Mouse (Mus musculus) heart, embryonic 15.5 days (tissue): ENCODE results near the gene Syt12. TPM values are rescaled to one million over a fixed set of nuclear protein-coding genes. Genes with fewer than 3 reads are reported as not detected.
"Not testable (repeated sequence)": the region's sequence is repeated elsewhere in the genome, so short reads cannot be mapped to it uniquely, and the experiment has no call there.

Experiments
- ATAC-seq: fragments of 200-750 bp; cut with Nextera tagmentation; replicated peaks from 2 replicates; pipeline ENCODE4 v1.8.0; 2017; ENCODE audit warnings: low read depth, moderate TSS enrichment; ENCODE audit not compliant: insufficient number of reproducible peaks, insufficient read depth, low FRiP score
- H3K27ac ChIP-seq: fragments of 300-500 bp; sonication (generic); 2 replicates; pipeline ENCODE4 v1.5.1; 2015; ENCODE audit warnings: mild to moderate bottlenecking, inconsistent platforms
- H3K27me3 ChIP-seq: fragments of 300-500 bp; sonication (generic); 2 replicates; pipeline ENCODE4 v1.6.1; 2015; ENCODE audit warnings: inconsistent platforms
- H3K36me3 ChIP-seq: fragments of 300-500 bp; sonication (generic); 2 replicates; pipeline ENCODE4 v1.6.1; 2015; ENCODE audit warnings: mild to moderate bottlenecking, inconsistent platforms
- H3K4me1 ChIP-seq: fragments of 300-500 bp; sonication (generic); replicated peaks from 2 replicates; pipeline ENCODE4 v1.6.1; 2015; ENCODE audit warnings: inconsistent platforms
- H3K4me2 ChIP-seq: fragments of 300-500 bp; sonication (generic); 2 replicates; pipeline ENCODE4 v1.6.1; 2015; ENCODE audit warnings: inconsistent platforms, mild to moderate bottlenecking, moderate library complexity
- H3K4me3 ChIP-seq: fragments of 300-500 bp; sonication (generic); 2 replicates; pipeline ENCODE4 v1.5.1; 2015; ENCODE audit warnings: mild to moderate bottlenecking, inconsistent platforms
- H3K9ac ChIP-seq: fragments of 300-500 bp; sonication (generic); 2 replicates; pipeline ENCODE4 v1.6.1; 2015; ENCODE audit warnings: mild to moderate bottlenecking, inconsistent platforms
- H3K9me3 ChIP-seq: fragments of 300-500 bp; sonication (generic); replicated peaks from 2 replicates; pipeline ENCODE4 v1.6.1; 2016; ENCODE audit warnings: inconsistent platforms
- WGBS: fragments of 180-500 bp; shearing (Covaris S2); methylation state at CpG from one replicate; pipeline ENCODE4 v1.1.7; 2015; ENCODE audit warnings: mixed read lengths; 5-methylcytosine and 5-hydroxymethylcytosine counted together
- polyA plus RNA-seq: library from polyadenylated mRNA; unstranded; fragments of >200 nt; fragmentation: Nextera tagmentation; extraction: Ambion mirVana; gene quantifications from 2 replicates; pipeline ENCODE4 v1.2.1, GENCODE M21; 2015

The Syt12 gene
- polyA plus RNA-seq, 1 experiment from 2014 or later, result 0.68 TPM

DNA sequence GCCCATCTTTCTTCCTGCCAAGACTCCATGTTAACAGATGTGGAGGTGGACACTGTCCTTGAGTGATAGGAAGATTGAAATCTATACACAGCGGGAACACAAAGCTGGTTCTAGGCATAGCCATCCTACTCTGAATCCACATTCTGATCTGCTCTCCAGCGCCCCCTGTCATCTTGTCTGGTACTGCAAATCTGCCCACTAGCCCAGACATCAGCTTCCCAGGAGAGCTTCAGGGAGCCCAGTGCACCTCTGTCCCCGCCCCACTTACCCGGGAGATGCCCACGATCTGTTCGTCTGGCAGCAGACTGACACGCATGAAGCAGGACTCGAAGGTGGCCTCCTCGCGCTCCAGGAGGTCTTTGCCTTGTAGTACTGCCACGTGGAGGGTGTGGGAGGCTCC, 21.0 kb downstream of the Syt12 start:
- Histone ChIP-seq H3K4me1 (peaks cover 7% of the 10 kb centered on the region; the same call in 1 of the 2 replicates), H3K9ac (no peak overlapping the region), H3K4me3 (no peak overlapping the region), H3K27ac (no peak overlapping the region), H3K4me2 (no peak overlapping the region), H3K27me3 (0 out of 2 replicates have a peak, but pooled peaks cover 7% of the 10 kb centered on the region), H3K36me3 (no peaks in the 10 kb centered on the region), H3K9me3 (no peaks in the 10 kb centered on the region)
- WGBS, result 14% methylated on average over 11 of the region's 11 CpGs
- no peak for ATAC-seq

DNA sequence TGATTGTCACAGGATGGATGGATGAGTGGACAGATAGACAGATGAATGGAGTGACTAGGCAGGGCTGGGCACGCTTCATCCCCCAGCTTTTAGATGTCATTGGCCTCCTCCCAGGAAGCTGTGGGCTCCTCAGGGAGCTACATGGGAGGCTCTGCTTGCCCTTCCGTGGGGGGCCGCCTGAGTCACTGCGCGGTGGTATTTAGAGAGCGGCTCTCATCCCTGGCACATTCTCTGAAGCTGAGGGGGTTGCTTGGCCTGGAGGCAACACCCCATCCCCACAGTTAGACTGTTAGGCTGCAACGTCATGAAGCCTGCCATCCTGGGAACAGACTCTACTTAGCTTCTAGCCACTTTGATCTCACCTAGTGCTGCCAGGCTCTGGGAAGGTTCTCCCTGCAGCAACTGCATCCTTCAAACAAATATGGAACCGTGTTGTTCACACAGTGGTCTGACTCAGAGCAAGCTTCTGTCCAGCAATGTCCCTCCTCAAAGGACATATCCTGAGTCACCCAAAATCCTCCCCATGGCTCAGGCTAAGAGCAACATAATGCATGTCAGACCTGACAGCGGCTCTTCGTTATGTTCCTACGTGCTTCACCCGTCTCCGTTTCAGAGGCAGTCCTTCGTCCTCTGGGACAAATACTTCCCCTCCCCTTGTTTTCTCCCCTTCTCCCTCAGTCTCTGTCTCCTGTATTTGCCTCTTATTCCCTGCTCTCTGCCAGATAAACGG, 22.0 kb downstream of the Syt12 start:
- Histone ChIP-seq H3K27me3 (0 out of 2 replicates have a peak, but pooled peaks cover 7% of the 10 kb centered on the region), H3K9ac (no peak overlapping the region), H3K36me3 (no peaks in the 10 kb centered on the region), H3K9me3 (no peaks in the 10 kb centered on the region), H3K4me3 (no peak overlapping the region), H3K4me1 (peaks cover 7% of the 10 kb centered on the region; the same call in 1 of the 2 replicates), H3K27ac (no peak overlapping the region), H3K4me2 (no peak overlapping the region)
- no peak for ATAC-seq
- WGBS, result 73% methylated on average over 15 of the region's 15 CpGs

DNA sequence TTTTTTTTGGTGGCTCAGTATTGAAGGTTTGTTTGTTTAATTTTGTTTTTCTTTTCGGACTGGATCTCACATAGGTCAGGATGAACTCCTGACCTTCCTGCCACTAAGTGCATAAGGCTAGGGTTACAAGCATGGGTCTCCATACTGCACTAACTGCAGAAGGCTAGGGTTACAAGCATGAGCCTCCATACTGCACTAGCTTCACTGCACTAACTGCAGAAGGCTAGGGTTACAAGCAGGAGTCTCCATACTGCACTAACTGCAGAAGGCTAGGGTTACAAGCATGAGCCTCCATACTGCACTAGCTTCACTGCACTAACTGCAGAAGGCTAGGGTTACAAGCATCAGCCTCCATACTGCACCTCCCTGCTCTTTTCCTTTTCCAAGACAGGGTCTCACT, 23.2 kb downstream of the Syt12 start:
- H3K4me2 ChIP-seq, H3K9me3 ChIP-seq, ATAC-seq, H3K9ac ChIP-seq, H3K27me3 ChIP-seq, H3K27ac ChIP-seq, H3K4me1 ChIP-seq, H3K4me3 ChIP-seq, H3K36me3 ChIP-seq: not testable (repeated sequence)
- WGBS, result 44% methylated on average over 1 of the region's 1 CpGs

DNA sequence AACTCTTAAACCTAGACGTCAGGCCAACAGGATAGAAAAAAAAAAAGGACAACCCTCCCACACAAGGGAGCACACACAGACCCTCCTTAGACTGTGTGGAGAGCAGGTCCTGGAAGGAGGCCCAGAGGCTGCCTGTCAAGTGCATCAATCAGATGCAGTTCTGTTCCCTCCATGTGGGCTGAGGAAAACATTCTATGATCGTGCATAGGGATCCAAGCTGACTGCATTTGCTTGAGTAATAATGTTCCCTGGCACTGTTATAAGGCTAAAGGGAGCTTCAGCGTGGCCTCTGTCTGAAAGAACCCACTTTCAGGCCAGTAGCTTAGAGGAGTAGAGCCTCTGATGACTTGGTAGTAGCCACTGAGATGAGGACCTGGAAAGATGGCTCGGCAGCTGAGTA, 24.7 kb downstream of the Syt12 start:
- WGBS, result 50% methylated on average over 4 of the region's 4 CpGs

DNA sequence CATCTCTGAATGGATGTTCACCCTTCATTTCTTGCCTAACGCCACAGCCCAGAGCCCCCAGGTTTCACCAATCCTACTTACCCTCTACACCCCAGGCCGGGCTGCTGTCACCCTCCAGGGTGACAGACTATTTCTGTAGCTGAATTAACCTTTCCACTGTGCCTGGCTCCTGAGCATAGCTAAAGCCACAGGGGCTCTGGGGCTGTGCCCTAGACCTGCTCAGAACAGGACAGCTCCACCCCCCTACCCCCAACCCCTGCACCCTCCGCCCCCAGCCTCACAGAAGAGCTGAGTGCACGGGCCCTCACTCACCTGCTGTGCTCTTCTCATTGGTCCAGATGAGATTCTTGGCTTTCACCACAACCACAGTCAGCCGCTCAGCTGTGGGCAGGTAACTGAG, 25.3 kb downstream of the Syt12 start:
- no peak overlapping the region for H3K9ac ChIP-seq
- WGBS, result 41% methylated on average over 5 of the region's 5 CpGs
- ATAC-seq, result no peak; the same call in 1 of the 2 replicates

More for the DNA sequence above, 24.7 kb downstream of the Syt12 start:
- H3K9me3 ChIP-seq, result no peaks in the 10 kb centered on the region
- H3K4me3 ChIP-seq, result no peak overlapping the region
- H3K27me3 ChIP-seq, result 0 out of 2 replicates have a peak, but pooled peaks cover 7% of the 10 kb centered on the region
- no peak overlapping the region for H3K4me2 ChIP-seq
- H3K36me3 ChIP-seq, result no peaks in the 10 kb centered on the region
- H3K4me1 ChIP-seq, result peaks cover 7% of the 10 kb centered on the region; the same call in 1 of the 2 replicates
- H3K9ac ChIP-seq, result no peak overlapping the region
- no peak overlapping the region for H3K27ac ChIP-seq
- ATAC-seq, result no peak

DNA sequence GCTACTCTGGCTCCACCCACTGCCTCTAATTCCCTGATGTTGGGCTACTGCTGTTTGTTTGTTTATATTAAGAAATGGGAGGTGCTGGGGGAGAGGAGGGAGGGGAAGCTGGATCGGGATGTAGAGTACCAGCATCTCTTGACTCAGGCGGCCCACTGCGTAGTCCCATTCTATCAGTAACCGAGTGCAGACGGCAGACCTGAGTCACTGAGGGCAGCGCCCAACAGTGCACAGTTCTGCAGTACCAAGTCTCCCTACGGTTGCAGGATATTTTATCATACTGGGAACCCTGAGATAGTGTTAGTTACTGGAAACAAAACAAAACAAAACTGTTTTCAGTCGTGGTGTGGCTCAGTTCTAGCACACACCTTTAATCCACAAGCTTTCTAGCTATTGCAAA, 26.1 kb downstream of the Syt12 start:
- H3K4me1 ChIP-seq, result 0 out of 2 replicates have a peak, but pooled peaks cover 2% of the 10 kb centered on the region
- no peak overlapping the region for H3K4me3 ChIP-seq
- no peak overlapping the region for H3K27ac ChIP-seq
- H3K9ac ChIP-seq, result no peak overlapping the region
- no peaks in the 10 kb centered on the region for H3K9me3 ChIP-seq
- no peak for ATAC-seq
- H3K4me2 ChIP-seq, result no peak overlapping the region
- 59% methylated on average over 8 of the region's 8 CpGs for WGBS
- H3K27me3 ChIP-seq, result no peaks in the 10 kb centered on the region
- H3K36me3 ChIP-seq, result no peaks in the 10 kb centered on the region

More for the DNA sequence above, 25.3 kb downstream of the Syt12 start:
- H3K4me3 ChIP-seq, result no peak overlapping the region
- no peaks in the 10 kb centered on the region for H3K9me3 ChIP-seq
- no peaks in the 10 kb centered on the region for H3K36me3 ChIP-seq
- H3K27ac ChIP-seq, result no peak overlapping the region
- H3K4me1 ChIP-seq, result peaks cover 7% of the 10 kb centered on the region; the same call in 1 of the 2 replicates
- no peak overlapping the region for H3K4me2 ChIP-seq
- H3K27me3 ChIP-seq, result 0 out of 2 replicates have a peak, but pooled peaks cover 7% of the 10 kb centered on the region

DNA sequence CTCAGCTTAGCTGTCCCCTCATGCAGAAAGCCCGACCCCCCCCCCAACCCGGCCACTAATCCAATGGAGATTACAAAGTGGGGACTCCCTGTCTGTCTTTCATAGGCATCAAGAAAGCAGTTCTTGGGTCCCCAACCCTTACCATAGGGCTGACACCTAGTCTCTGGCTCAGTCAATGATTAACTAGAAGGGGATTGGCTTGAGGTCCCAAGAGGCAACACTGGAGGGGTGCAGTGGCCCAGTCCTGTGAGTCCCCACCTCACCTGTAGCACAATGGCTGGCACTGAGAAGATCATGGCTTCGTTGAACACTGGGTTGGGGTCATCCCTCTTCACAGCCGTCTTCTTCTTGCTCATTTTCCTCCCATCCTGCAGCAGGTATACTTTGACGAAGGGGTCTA, 26.6 kb downstream of the Syt12 start:
- Histone ChIP-seq H3K4me3 (no peak overlapping the region), H3K9ac (no peak overlapping the region), H3K27ac (no peak overlapping the region), H3K36me3 (no peaks in the 10 kb centered on the region), H3K4me2 (no peak overlapping the region), H3K9me3 (no peaks in the 10 kb centered on the region), H3K27me3 (no peaks in the 10 kb centered on the region), H3K4me1 (0 out of 2 replicates have a peak, but pooled peaks cover 2% of the 10 kb centered on the region)
- no peak for ATAC-seq
- WGBS, result 67% methylated on average over 5 of the region's 5 CpGs

DNA sequence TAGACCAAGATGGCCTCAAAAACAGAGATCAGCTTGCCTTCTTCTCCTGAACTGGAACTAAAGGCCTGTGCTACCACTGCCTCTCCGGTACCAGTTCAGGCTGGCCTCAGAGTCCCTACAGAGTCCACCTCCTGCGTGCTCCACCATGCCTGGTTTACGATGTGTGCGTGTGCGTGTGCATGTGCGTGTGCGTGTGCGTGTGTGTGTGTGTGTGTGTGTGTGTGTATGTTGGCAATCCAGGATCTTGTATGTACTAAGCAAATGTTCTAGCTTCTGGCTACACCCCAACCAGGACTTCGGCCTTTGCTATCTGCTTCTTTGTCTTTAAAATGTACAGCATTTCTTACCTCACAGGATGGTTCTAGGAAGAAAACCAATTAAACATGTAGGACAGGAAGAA, 28.0 kb downstream of the Syt12 start:
- no peak for ATAC-seq
- 95% methylated on average over 9 of the region's 9 CpGs for WGBS
- no peaks in the 10 kb centered on the region for H3K27me3 ChIP-seq
- no peak overlapping the region for H3K27ac ChIP-seq
- no peak overlapping the region for H3K4me3 ChIP-seq
- H3K9me3 ChIP-seq, result no peaks in the 10 kb centered on the region
- H3K4me2 ChIP-seq, result no peak overlapping the region
- H3K4me1 ChIP-seq, result 0 out of 2 replicates have a peak, but pooled peaks cover 2% of the 10 kb centered on the region
- no peaks in the 10 kb centered on the region for H3K36me3 ChIP-seq
- no peak overlapping the region for H3K9ac ChIP-seq

DNA sequence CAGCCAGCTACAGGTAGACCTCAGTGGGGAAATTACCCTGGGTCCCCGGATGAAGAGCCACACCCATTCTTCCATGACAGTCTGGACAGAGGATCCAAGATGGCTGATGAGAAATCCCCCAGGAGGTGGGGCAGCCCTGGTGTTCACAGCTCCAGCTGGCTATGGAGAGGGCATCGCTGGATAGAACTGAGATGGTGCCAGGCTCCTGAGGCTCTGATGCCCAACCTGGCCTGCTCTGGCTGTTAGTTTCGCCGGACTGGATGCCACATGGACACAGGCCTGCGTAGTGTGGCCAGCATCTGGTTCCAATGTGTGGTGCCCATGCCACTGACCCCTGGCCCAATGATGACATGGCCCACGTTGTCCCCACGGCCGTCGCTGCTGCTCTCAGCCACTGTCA, 29.8 kb downstream of the Syt12 start:
- peaks cover 2% of the 10 kb centered on the region; the same call in 1 of the 2 replicates for H3K4me1 ChIP-seq
- H3K27me3 ChIP-seq, result no peaks in the 10 kb centered on the region
- no peak overlapping the region for H3K27ac ChIP-seq
- H3K9ac ChIP-seq, result no peak overlapping the region
- no peak overlapping the region for H3K4me3 ChIP-seq
- H3K9me3 ChIP-seq, result no peaks in the 10 kb centered on the region
- ATAC-seq, result no peak
- H3K4me2 ChIP-seq, result no peak overlapping the region
- WGBS, result 84% methylated on average over 9 of the region's 9 CpGs
- no peaks in the 10 kb centered on the region for H3K36me3 ChIP-seq

DNA sequence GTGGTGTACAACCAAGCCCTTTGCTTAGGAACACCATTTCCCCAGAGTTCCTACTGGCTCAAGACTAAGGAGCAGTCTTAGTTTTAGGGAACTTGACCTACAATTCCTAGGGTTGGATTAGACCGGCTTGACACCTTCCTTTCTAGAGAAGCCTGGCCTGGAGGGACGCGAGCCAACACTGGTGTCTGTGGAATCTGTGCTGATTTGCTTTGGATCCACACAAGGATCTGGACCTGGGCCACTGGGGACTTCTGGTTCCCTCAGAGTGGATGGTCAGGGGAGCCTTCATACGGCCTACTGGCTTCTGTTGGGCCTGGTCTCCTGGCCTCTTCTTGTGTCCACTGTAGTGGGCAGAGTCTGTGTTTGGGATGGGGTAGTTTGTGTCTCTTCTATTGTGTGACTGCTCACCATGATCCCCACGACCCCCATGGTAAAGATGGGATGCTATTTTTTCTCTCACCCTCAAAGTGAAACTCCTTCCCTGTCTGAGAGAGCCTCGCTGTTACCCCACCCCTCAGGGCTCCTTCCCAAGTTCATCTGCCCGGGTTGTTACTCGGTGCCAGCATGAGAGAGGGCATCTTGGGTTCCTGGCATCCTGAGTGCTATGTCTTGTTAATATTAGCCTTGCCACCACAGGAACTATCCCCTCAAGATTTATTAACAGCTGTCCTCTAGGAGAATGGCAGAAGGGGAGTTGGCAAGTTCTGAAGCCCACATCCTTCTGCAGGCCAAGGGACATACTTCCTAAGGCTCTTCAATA, 30.4 kb downstream of the Syt12 start:
- Histone ChIP-seq H3K4me1 (peaks cover 6% of the 10 kb centered on the region), H3K9ac (no peak overlapping the region), H3K9me3 (no peaks in the 10 kb centered on the region), H3K4me3 (no peak overlapping the region), H3K36me3 (no peaks in the 10 kb centered on the region), H3K27me3 (no peaks in the 10 kb centered on the region), H3K4me2 (no peak overlapping the region), H3K27ac (no peak overlapping the region)
- WGBS, result 82% methylated on average over 8 of the region's 8 CpGs
- ATAC-seq, result no peak

DNA sequence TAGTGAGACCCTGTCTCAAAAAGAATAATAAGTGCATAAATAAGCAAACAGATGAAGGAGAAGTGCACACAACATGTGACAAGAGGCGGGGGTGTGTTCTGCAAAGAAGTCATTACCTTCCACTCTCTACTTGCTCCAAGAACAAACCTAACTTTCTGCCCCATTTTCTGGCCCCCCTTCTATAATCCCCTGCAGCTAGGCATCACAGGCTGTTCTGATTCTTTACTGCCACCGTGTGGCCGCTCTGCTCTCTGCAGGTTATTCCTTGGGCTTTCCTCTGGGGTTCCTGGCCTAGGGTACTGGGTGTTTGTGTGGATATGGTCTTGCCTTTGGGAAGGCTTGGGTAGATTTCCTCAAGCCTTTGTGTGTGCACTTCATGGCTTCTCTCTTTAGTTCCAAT, 34.8 kb downstream of the Syt12 start:
- no peaks in the 10 kb centered on the region for H3K9me3 ChIP-seq
- H3K9ac ChIP-seq, result no peak overlapping the region
- H3K4me3 ChIP-seq, result no peak overlapping the region
- H3K4me1 ChIP-seq, result peaks cover 37% of the 10 kb centered on the region
- no peak for ATAC-seq
- 7% methylated on average over 3 of the region's 3 CpGs for WGBS
- H3K27ac ChIP-seq, result peak overlapping the region; percentile 27; the same call in 1 of the 2 replicates
- no peaks in the 10 kb centered on the region for H3K36me3 ChIP-seq
- H3K4me2 ChIP-seq, result no peak overlapping the region
- H3K27me3 ChIP-seq, result no peaks in the 10 kb centered on the region
